Mouse (Mus musculus): ENCODE data around the gene Zfpm1.

The Zfpm1 gene

GRCm38 (mm10) chr8:122276308-122276707, 5.6 kb upstream of the Zfpm1 start:
- DNase-seq = no peak

- no peak for DNase-seq
These were observed 4.5 kb upstream of the Zfpm1 start for GRCm38 (mm10) chr8:122277204-122277995.

GRCm38 (mm10) chr8:122280156-122280555, 1.8 kb upstream of the Zfpm1 start:
- no peak for DNase-seq

GRCm38 (mm10) chr8:122280588-122281316, 1.2 kb upstream of the Zfpm1 start:
- no peak for DNase-seq

- peak; percentile 98 for DNase-seq
These were observed 465 bp upstream of the Zfpm1 start for GRCm38 (mm10) chr8:122281317-122282034.

- no peak for DNase-seq
These were observed 787 bp downstream of the Zfpm1 start for GRCm38 (mm10) chr8:122282501-122283355.

GRCm38 (mm10) chr8:122283356-122284202, 1.6 kb downstream of the Zfpm1 start:
- DNase-seq = no peak

GRCm38 (mm10) chr8:122284203-122284658, 2.3 kb downstream of the Zfpm1 start:
- DNase-seq = peak; percentile 47 to 53

- no peak for DNase-seq
These were observed 2.8 kb downstream of the Zfpm1 start for GRCm38 (mm10) chr8:122284659-122285261.

GRCm38 (mm10) chr8:122285727-122286126, 3.8 kb downstream of the Zfpm1 start:
- peak in 1 of 2 experiments; percentile 39 for DNase-seq

- DNase-seq = no peak
These were observed 5.0 kb downstream of the Zfpm1 start for GRCm38 (mm10) chr8:122286899-122287298.

- DNase-seq = no peak
These were observed 5.8 kb downstream of the Zfpm1 start for GRCm38 (mm10) chr8:122287742-122288141.

- DNase-seq = no peak
These were observed 6.4 kb downstream of the Zfpm1 start for GRCm38 (mm10) chr8:122288344-122288743.

- DNase-seq = no peak
These were observed 9.1 kb downstream of the Zfpm1 start for GRCm38 (mm10) chr8:122291075-122291474.

GRCm38 (mm10) chr8:122291549-122291948, 9.6 kb downstream of the Zfpm1 start:
- no peak for DNase-seq

- no peak for DNase-seq
These were observed 11.5 kb downstream of the Zfpm1 start for GRCm38 (mm10) chr8:122293484-122293883.

GRCm38 (mm10) chr8:122294273-122294683, 12.3 kb downstream of the Zfpm1 start:
- DNase-seq = no peak

GRCm38 (mm10) chr8:122295389-122295788, 13.4 kb downstream of the Zfpm1 start:
- DNase-seq = no peak

- peak; percentile 71 to 79 for DNase-seq
These were observed 14.4 kb downstream of the Zfpm1 start for GRCm38 (mm10) chr8:122296173-122297001.
